Mouse (Mus musculus) T-helper 1 cell (primary cell): ENCODE data around the gene Serinc2.

Experiments used
- in situ Hi-C: fragments of 300-600 bp; cut with MboI, MseI; formaldehyde crosslinking; loops from one replicate; pipeline ENCODE4 v1.15.1; 2025; ENCODE audit warnings: high pct_unique_total_duplicates

Serinc2 gene

GRCm38 (mm10) chr4:130298877-130299628 lies 20.0 kb upstream of the Serinc2 start:
- in situ Hi-C loops = loop anchor here (5.0 kb wide), 1 partner anchor 233 kb away; no protein-coding TSS in a partner anchor

- in situ Hi-C loops = loop anchor here (5.0 kb wide), 1 partner anchor 235 kb away; no protein-coding TSS in a partner anchor
Observed at GRCm38 (mm10) chr4:130297123-130297529, 18.1 kb upstream of the Serinc2 start.

- in situ Hi-C loops = loop anchor here (5.0 kb wide), 1 partner anchor 236 kb away; no protein-coding TSS in a partner anchor
Observed at GRCm38 (mm10) chr4:130296243-130296965, 17.4 kb upstream of the Serinc2 start.

- in situ Hi-C loops = loop anchor here (5.0 kb wide), 1 partner anchor 237 kb away; no protein-coding TSS in a partner anchor
Observed at GRCm38 (mm10) chr4:130295047-130295745, 16.2 kb upstream of the Serinc2 start.

- in situ Hi-C loops = loop anchor here (5.0 kb wide), 1 partner anchor 87 kb away; no protein-coding TSS in a partner anchor
Observed at GRCm38 (mm10) chr4:130294513-130294912, 15.5 kb upstream of the Serinc2 start.

GRCm38 (mm10) chr4:130292271-130292670 lies 13.3 kb upstream of the Serinc2 start:
- in situ Hi-C loops = loop anchor here (5.0 kb wide), 1 partner anchor 85 kb away; no protein-coding TSS in a partner anchor

- in situ Hi-C loops = loop anchor here (5.0 kb wide), 1 partner anchor 83 kb away; no protein-coding TSS in a partner anchor
Observed at GRCm38 (mm10) chr4:130289824-130290223, 10.8 kb upstream of the Serinc2 start.

- in situ Hi-C loops = no loop called here
Observed at GRCm38 (mm10) chr4:130286531-130286930, 7.5 kb upstream of the Serinc2 start.

GRCm38 (mm10) chr4:130283826-130284225 lies 4.8 kb upstream of the Serinc2 start:
- in situ Hi-C loops = no loop called here

- in situ Hi-C loops = no loop called here
Observed at GRCm38 (mm10) chr4:130282856-130283255, 3.9 kb upstream of the Serinc2 start.

GRCm38 (mm10) chr4:130276573-130277176 lies 2.3 kb downstream of the Serinc2 start:
- in situ Hi-C loops = no loop called here

GRCm38 (mm10) chr4:130275823-130276105 lies 3.2 kb downstream of the Serinc2 start:
- in situ Hi-C loops = no loop called here

GRCm38 (mm10) chr4:130275016-130275822 lies 3.8 kb downstream of the Serinc2 start:
- in situ Hi-C loops = no loop called here

GRCm38 (mm10) chr4:130274346-130275015 lies 4.5 kb downstream of the Serinc2 start:
- in situ Hi-C loops = no loop called here

GRCm38 (mm10) chr4:130273698-130274345 lies 5.2 kb downstream of the Serinc2 start:
- in situ Hi-C loops = no loop called here

GRCm38 (mm10) chr4:130270611-130271347 lies 8.2 kb downstream of the Serinc2 start:
- in situ Hi-C loops = no loop called here

- in situ Hi-C loops = no loop called here
Observed at GRCm38 (mm10) chr4:130270089-130270488, 8.9 kb downstream of the Serinc2 start.

- in situ Hi-C loops = no loop called here
Observed at GRCm38 (mm10) chr4:130268736-130269135, 10.3 kb downstream of the Serinc2 start.

- in situ Hi-C loops = no loop called here
Observed at GRCm38 (mm10) chr4:130267069-130267468, 11.9 kb downstream of the Serinc2 start.
